Mouse (Mus musculus) forebrain, embryonic 15.5 days (tissue): Measurements from ENCODE around the gene Lrba. TPM values are rescaled to one million over a fixed set of nuclear protein-coding genes. Genes with fewer than 3 reads are reported as not detected.

Source experiments
- ATAC-seq: fragments of 200-750 bp; cut with Nextera tagmentation; replicated peaks from 2 replicates; pipeline ENCODE4 v1.8.0; 2017; ENCODE audit warnings: mild to moderate bottlenecking, moderate TSS enrichment, moderate library complexity
- H3K27ac ChIP-seq: fragments of 300-500 bp; sonication (generic); replicated peaks from 2 replicates; pipeline ENCODE4 v1.5.1; 2015; ENCODE audit warnings: mild to moderate bottlenecking, inconsistent platforms
- H3K27me3 ChIP-seq: fragments of 300-500 bp; sonication (generic); 2 replicates; pipeline ENCODE4 v1.6.1; 2015; ENCODE audit warnings: inconsistent platforms
- H3K36me3 ChIP-seq: fragments of 300-500 bp; sonication (generic); 2 replicates; pipeline ENCODE4 v1.6.1; 2015; ENCODE audit warnings: mild to moderate bottlenecking, inconsistent platforms
- H3K4me1 ChIP-seq: fragments of 300-500 bp; sonication (generic); 2 replicates; pipeline ENCODE4 v1.6.1; 2015; ENCODE audit warnings: inconsistent platforms
- H3K4me2 ChIP-seq: fragments of 300-500 bp; sonication (generic); replicated peaks from 2 replicates; pipeline ENCODE4 v1.6.1; 2015; ENCODE audit warnings: mild to moderate bottlenecking, inconsistent platforms
- H3K4me3 ChIP-seq: fragments of 300-500 bp; sonication (generic); 2 replicates; pipeline ENCODE4 v1.5.1; 2015; ENCODE audit warnings: mild to moderate bottlenecking, inconsistent platforms
- H3K9ac ChIP-seq: fragments of 300-500 bp; sonication (generic); replicated peaks from 2 replicates; pipeline ENCODE4 v1.6.1; 2015; ENCODE audit warnings: mild to moderate bottlenecking, inconsistent platforms
- H3K9me3 ChIP-seq: fragments of 300-500 bp; sonication (generic); 2 replicates; pipeline ENCODE4 v1.6.1; 2016; ENCODE audit warnings: inconsistent platforms
- WGBS: fragments of 180-500 bp; shearing (Covaris S2); methylation state at CpG from one replicate; pipeline ENCODE4 v1.1.7; 2015; ENCODE audit warnings: mixed read lengths; 5-methylcytosine and 5-hydroxymethylcytosine counted together
- polyA plus RNA-seq: library from polyadenylated mRNA; unstranded; fragments of >200 nt; fragmentation: Nextera tagmentation; extraction: Ambion mirVana; gene quantifications from 2 replicates; pipeline ENCODE4 v1.2.1, GENCODE M21; 2015

The Lrba gene
- polyA plus RNA-seq, 1 experiment from 2014 or later: 2.3 TPM

- Histone ChIP-seq H3K27ac (no peak overlapping the region), H3K9me3 (no peaks in the 10 kb centered on the region), H3K27me3 (no peaks in the 10 kb centered on the region), H3K4me1 (no peaks in the 10 kb centered on the region), H3K4me2 (no peak overlapping the region), H3K36me3 (no peaks in the 10 kb centered on the region), H3K9ac (no peak overlapping the region), H3K4me3 (no peak overlapping the region)
- 63% methylated on average over 3 of the region's 3 CpGs for WGBS
- ATAC-seq: no peak
These were observed 426.5 kb downstream of the Lrba start for GRCm38 (mm10) chr3:86651006-86651405.

GRCm38 (mm10) chr3:86659326-86659725 lies 434.8 kb downstream of the Lrba start:
- Histone ChIP-seq H3K4me2 (no peak overlapping the region), H3K4me1 (no peaks in the 10 kb centered on the region), H3K27me3 (no peaks in the 10 kb centered on the region), H3K4me3 (no peak overlapping the region), H3K9me3 (no peaks in the 10 kb centered on the region), H3K9ac (no peak overlapping the region), H3K27ac (no peak overlapping the region), H3K36me3 (no peaks in the 10 kb centered on the region)
- no peak for ATAC-seq
- WGBS: 73% methylated on average over 5 of the region's 5 CpGs

- H3K27me3 ChIP-seq: no peaks in the 10 kb centered on the region
- H3K4me1 ChIP-seq: no peaks in the 10 kb centered on the region
- no peak overlapping the region for H3K4me2 ChIP-seq
- H3K4me3 ChIP-seq: no peak overlapping the region
- no peaks in the 10 kb centered on the region for H3K36me3 ChIP-seq
- 69% methylated on average over 3 of the region's 3 CpGs for WGBS
- H3K9me3 ChIP-seq: no peaks in the 10 kb centered on the region
- no peak overlapping the region for H3K27ac ChIP-seq
- ATAC-seq: no peak
- no peak overlapping the region for H3K9ac ChIP-seq
These were observed 439.9 kb downstream of the Lrba start for GRCm38 (mm10) chr3:86664399-86664798.

DNA sequence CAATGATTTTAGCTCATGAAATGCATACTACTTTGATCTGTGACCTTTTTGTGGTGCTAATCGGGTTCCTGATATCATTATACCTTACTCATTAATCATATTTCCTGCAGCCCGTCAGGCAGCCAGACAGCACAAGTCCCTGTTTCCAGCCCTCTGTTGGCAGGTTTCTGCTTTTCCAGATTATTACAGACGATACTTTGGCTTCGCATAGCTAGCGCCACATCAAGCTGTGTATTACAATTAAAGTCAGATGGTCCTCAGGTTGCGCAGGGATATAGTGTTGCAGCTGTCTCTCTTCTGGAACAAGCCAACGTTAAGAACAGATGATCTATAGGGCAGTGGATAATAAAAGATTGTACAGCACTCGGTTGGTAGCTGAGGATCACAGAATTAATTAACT lies 443.7 kb downstream of the Lrba start:
- no peak overlapping the region for H3K9ac ChIP-seq
- H3K27ac ChIP-seq: no peak overlapping the region
- no peak overlapping the region for H3K4me2 ChIP-seq
- H3K4me3 ChIP-seq: no peak overlapping the region
- H3K4me1 ChIP-seq: no peaks in the 10 kb centered on the region
- H3K27me3 ChIP-seq: no peaks in the 10 kb centered on the region
- ATAC-seq: no peak
- no peaks in the 10 kb centered on the region for H3K36me3 ChIP-seq
- no peaks in the 10 kb centered on the region for H3K9me3 ChIP-seq
- 55% methylated on average over 8 of the region's 8 CpGs for WGBS

GRCm38 (mm10) chr3:86677573-86678155 lies 453.2 kb downstream of the Lrba start:
- H3K4me3 ChIP-seq: no peak overlapping the region
- no peaks in the 10 kb centered on the region for H3K27me3 ChIP-seq
- no peak overlapping the region for H3K27ac ChIP-seq
- no peak overlapping the region for H3K9ac ChIP-seq
- no peak overlapping the region for H3K4me2 ChIP-seq
- H3K9me3 ChIP-seq: no peaks in the 10 kb centered on the region
- no peaks in the 10 kb centered on the region for H3K4me1 ChIP-seq
- H3K36me3 ChIP-seq: no peaks in the 10 kb centered on the region
- WGBS: 60% methylated on average over 2 of the region's 2 CpGs
- ATAC-seq: no peak

- ATAC-seq: no peak
- H3K4me2 ChIP-seq: no peak overlapping the region
- peaks cover 6% of the 10 kb centered on the region for H3K4me1 ChIP-seq
- no peaks in the 10 kb centered on the region for H3K36me3 ChIP-seq
- peaks cover 5% of the 10 kb centered on the region for H3K27me3 ChIP-seq
- 32% methylated on average over 7 of the region's 7 CpGs for WGBS
- H3K4me3 ChIP-seq: no peak overlapping the region
- H3K9me3 ChIP-seq: no peaks in the 10 kb centered on the region
- no peak overlapping the region for H3K9ac ChIP-seq
- H3K27ac ChIP-seq: no peak overlapping the region
These were observed 463.2 kb downstream of the Lrba start for GRCm38 (mm10) chr3:86687571-86688209.

DNA sequence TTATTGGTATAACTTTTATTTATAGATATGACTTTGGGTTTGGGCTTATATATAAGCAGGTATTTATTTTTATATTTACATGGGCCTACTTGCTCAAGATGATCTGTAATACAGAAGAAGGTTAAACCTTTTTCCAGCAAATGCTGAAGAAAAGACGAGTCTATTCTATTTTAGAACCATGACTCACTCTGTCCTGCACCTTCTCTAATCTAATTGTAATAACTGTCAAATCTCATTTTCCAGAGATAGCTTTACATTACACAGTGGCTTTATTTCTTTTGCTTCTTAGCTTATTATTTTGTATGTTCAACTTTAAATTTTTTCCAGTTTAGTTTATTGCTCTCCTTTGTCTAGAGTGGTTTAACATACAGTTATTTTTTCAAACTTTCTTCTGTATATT lies 464.0 kb downstream of the Lrba start:
- Histone ChIP-seq H3K4me2 (no peak overlapping the region), H3K9me3 (no peaks in the 10 kb centered on the region), H3K36me3 (no peaks in the 10 kb centered on the region), H3K27ac (no peak overlapping the region), H3K27me3 (peaks cover 5% of the 10 kb centered on the region), H3K4me1 (peaks cover 6% of the 10 kb centered on the region), H3K4me3 (no peak overlapping the region), H3K9ac (no peak overlapping the region)
- no peak for ATAC-seq
- 59% methylated on average over 1 of the region's 1 CpGs for WGBS

GRCm38 (mm10) chr3:86689305-86689704 lies 464.8 kb downstream of the Lrba start:
- H3K4me3 ChIP-seq: no peak overlapping the region
- WGBS: 15% methylated on average over 7 of the region's 7 CpGs

GRCm38 (mm10) chr3:86692779-86693178 lies 468.3 kb downstream of the Lrba start:
- H3K36me3 ChIP-seq: no peaks in the 10 kb centered on the region
- H3K9ac ChIP-seq: no peak overlapping the region
- ATAC-seq: no peak
- H3K4me2 ChIP-seq: no peak overlapping the region
- peaks cover 16% of the 10 kb centered on the region for H3K27me3 ChIP-seq
- peaks cover 2% of the 10 kb centered on the region for H3K4me1 ChIP-seq
- no peak overlapping the region for H3K4me3 ChIP-seq
- H3K9me3 ChIP-seq: no peaks in the 10 kb centered on the region
- H3K27ac ChIP-seq: no peak overlapping the region

More at GRCm38 (mm10) chr3:86689305-86689704, 464.8 kb downstream of the Lrba start:
- Histone ChIP-seq H3K27ac (no peak overlapping the region), H3K4me2 (no peak overlapping the region), H3K9me3 (no peaks in the 10 kb centered on the region), H3K36me3 (no peaks in the 10 kb centered on the region), H3K27me3 (peaks cover 5% of the 10 kb centered on the region), H3K9ac (no peak overlapping the region), H3K4me1 (peaks cover 6% of the 10 kb centered on the region)
- no peak for ATAC-seq

- H3K9me3 ChIP-seq: no peaks in the 10 kb centered on the region
- H3K27ac ChIP-seq: no peak overlapping the region
- no peak overlapping the region for H3K4me3 ChIP-seq
- WGBS: 64% methylated on average over 7 of the region's 7 CpGs
- no peak overlapping the region for H3K4me2 ChIP-seq
- H3K9ac ChIP-seq: no peak overlapping the region
- no peaks in the 10 kb centered on the region for H3K36me3 ChIP-seq
- no peaks in the 10 kb centered on the region for H3K4me1 ChIP-seq
- no peak for ATAC-seq
- peaks cover 21% of the 10 kb centered on the region for H3K27me3 ChIP-seq
These were observed 469.1 kb downstream of the Lrba start for GRCm38 (mm10) chr3:86693553-86693952.

GRCm38 (mm10) chr3:86698947-86699346 lies 474.5 kb downstream of the Lrba start:
- 89% methylated on average over 2 of the region's 2 CpGs for WGBS
- no peak overlapping the region for H3K4me3 ChIP-seq
- no peak overlapping the region for H3K27ac ChIP-seq
- no peak for ATAC-seq
- no peaks in the 10 kb centered on the region for H3K36me3 ChIP-seq
- H3K9me3 ChIP-seq: no peaks in the 10 kb centered on the region
- peaks cover 28% of the 10 kb centered on the region for H3K27me3 ChIP-seq
- H3K4me1 ChIP-seq: 0 out of 2 replicates have a peak, but pooled peaks cover 2% of the 10 kb centered on the region
- no peak overlapping the region for H3K4me2 ChIP-seq
- no peak overlapping the region for H3K9ac ChIP-seq

GRCm38 (mm10) chr3:86701163-86701563 lies 476.7 kb downstream of the Lrba start:
- 0 out of 2 replicates have a peak, but pooled peaks cover 2% of the 10 kb centered on the region for H3K4me1 ChIP-seq
- H3K36me3 ChIP-seq: no peaks in the 10 kb centered on the region
- H3K27ac ChIP-seq: no peak overlapping the region
- 0% methylated on average over 1 of the region's 1 CpGs for WGBS
- ATAC-seq: peak; percentile 94
- no peaks in the 10 kb centered on the region for H3K9me3 ChIP-seq
- H3K27me3 ChIP-seq: peaks cover 35% of the 10 kb centered on the region
- H3K4me2 ChIP-seq: no peak overlapping the region
- H3K4me3 ChIP-seq: no peak overlapping the region
- no peak overlapping the region for H3K9ac ChIP-seq

GRCm38 (mm10) chr3:86709472-86709871 lies 485.0 kb downstream of the Lrba start:
- no peak overlapping the region for H3K9ac ChIP-seq
- H3K27me3 ChIP-seq: peaks cover 30% of the 10 kb centered on the region; the same call in 1 of the 2 replicates
- no peak for ATAC-seq
- H3K9me3 ChIP-seq: no peaks in the 10 kb centered on the region
- no peak overlapping the region for H3K4me2 ChIP-seq
- no peaks in the 10 kb centered on the region for H3K36me3 ChIP-seq
- H3K4me3 ChIP-seq: no peak overlapping the region
- 9% methylated on average over 4 of the region's 4 CpGs for WGBS
- H3K4me1 ChIP-seq: 0 out of 2 replicates have a peak, but pooled peaks cover 5% of the 10 kb centered on the region
- no peak overlapping the region for H3K27ac ChIP-seq
